22 mouse cellular contexts compared by ENCODE assay signal in genomic region chr1:188833906-188834305, GRCm38 (mm10).
A peak's percentile ranks its signal among the peaks of the same experiment; 100 is the strongest.
DNase-seq lines count a peak whose midpoint lies in the region; ATAC-seq lines count a peak whose summit lies in the region.
"Had no signal": no experiment of that assay in that cellular context is flagged by ENCODE, and none has a peak within 500 bp of the region (broad histone marks: within the 10 kb centered on the region; RNA-seq: fewer than 3 reads in every experiment).

No protein-coding gene starts in this region.

- no peaks in the 10 kb centered on the region for H3K9me3 ChIP-seq in hindbrain, embryonic 14.5 days (ENCODE audit: control insufficient read depth, low read length)
- no peaks in the 10 kb centered on the region for H3K9me3 ChIP-seq in midbrain, embryonic 15.5 days
- H3K9me3 ChIP-seq: embryonic facial prominence, embryonic 15.5 days; heart, embryonic 13.5 days; liver, embryonic 12.5 days; midbrain, embryonic 12.5 days had no signal

- H3K27me3 ChIP-seq in hindbrain, embryonic 14.5 days (ENCODE audit: control insufficient read depth, insufficient read depth, low read length) = no peaks in the 10 kb centered on the region
- H3K27me3 ChIP-seq in midbrain, embryonic 15.5 days (replicated peaks) = no peaks in the 10 kb centered on the region
- H3K27me3 ChIP-seq: heart, embryonic 13.5 days; liver, embryonic 12.5 days had no signal

- 4% methylated on average over 9 of the region's 9 CpGs for WGBS in hindbrain, embryonic 14.5 days
- 7% methylated on average over 9 of the region's 9 CpGs for WGBS in midbrain, embryonic 15.5 days

- intact Hi-C loops in left cerebral cortex, postnatal 25 days (cut with DNase I) = no loop called here

- DNase-seq in embryo, embryonic 10.5 days (ENCODE audit: low spot score) = peak; percentile 61
- DNase-seq in embryo, embryonic 9.5 days (ENCODE audit: extremely low spot score) = peak; percentile 25
- DNase-seq in hindbrain, embryonic 14.5 days (ENCODE audit: low spot score) = no peak
- no peak for DNase-seq in layer of hippocampus, adult 9-10 months (ENCODE audit: low spot score)
- no peak for DNase-seq in gastrocnemius, adult 8-10 months (ENCODE audit: low spot score in 2 of 2)
- no peak for DNase-seq in cerebellum, postnatal 10 days
- no peak for DNase-seq in left cerebral cortex, postnatal 25 days (ENCODE audit: low spot score in 2 of 2)
- DNase-seq: adrenal gland, adult 2 months; cerebellum, postnatal 14 days; forebrain, postnatal 0 days; kidney, adult 8-10 months; kidney, postnatal 36 days; layer of hippocampus, adult 9-11 months; lung, adult 2 months; lung, postnatal 4 days; right cerebral cortex, adult 18-20 months had no signal

- no peak overlapping the region for H3K27ac ChIP-seq in hindbrain, embryonic 14.5 days
- no peak overlapping the region for H3K27ac ChIP-seq in midbrain, embryonic 15.5 days
- H3K27ac ChIP-seq: embryonic facial prominence, embryonic 15.5 days; heart, embryonic 13.5 days; left cerebral cortex, adult 2 months; liver, embryonic 12.5 days; midbrain, embryonic 12.5 days had no signal

- no peaks in the 10 kb centered on the region for H3K4me1 ChIP-seq in hindbrain, embryonic 14.5 days (replicated peaks; ENCODE audit: control insufficient read depth, insufficient read depth, low read length)
- no peaks in the 10 kb centered on the region for H3K4me1 ChIP-seq in midbrain, embryonic 15.5 days
- H3K4me1 ChIP-seq: embryonic facial prominence, embryonic 15.5 days had no signal

- H3K36me3 ChIP-seq in hindbrain, embryonic 14.5 days (replicated peaks; ENCODE audit: control insufficient read depth, insufficient read depth) = no peaks in the 10 kb centered on the region
- H3K36me3 ChIP-seq in midbrain, embryonic 15.5 days (replicated peaks) = no peaks in the 10 kb centered on the region
- H3K36me3 ChIP-seq: embryonic facial prominence, embryonic 15.5 days; heart, embryonic 13.5 days; liver, embryonic 12.5 days; midbrain, embryonic 12.5 days had no signal

- ATAC-seq in hindbrain, embryonic 14.5 days (ENCODE audit: low FRiP score) = no peak
- ATAC-seq in midbrain, embryonic 15.5 days (replicated peaks) = no peak
- ATAC-seq: forebrain, postnatal 0 days; liver, embryonic 12.5 days had no signal

- H3K4me2 ChIP-seq in hindbrain, embryonic 14.5 days (replicated peaks) = peak overlapping the region; percentile 11; the same call in 1 of the 2 replicates
- H3K4me2 ChIP-seq in midbrain, embryonic 15.5 days = peak overlapping the region; percentile 27; the same call in 1 of the 2 replicates
- H3K4me2 ChIP-seq: embryonic facial prominence, embryonic 15.5 days; heart, embryonic 13.5 days; liver, embryonic 12.5 days; midbrain, embryonic 12.5 days had no signal

- no peak overlapping the region for H3K9ac ChIP-seq in hindbrain, embryonic 14.5 days
- no peak overlapping the region for H3K9ac ChIP-seq in midbrain, embryonic 15.5 days
- H3K9ac ChIP-seq: embryonic facial prominence, embryonic 15.5 days; forebrain, postnatal 0 days; heart, embryonic 13.5 days; liver, embryonic 12.5 days; midbrain, embryonic 12.5 days had no signal

- H3K4me3 ChIP-seq in hindbrain, embryonic 14.5 days (replicated peaks; ENCODE audit: low read length) = no peak overlapping the region
- H3K4me3 ChIP-seq in midbrain, embryonic 15.5 days = no peak overlapping the region
- H3K4me3 ChIP-seq: embryonic facial prominence, embryonic 15.5 days; heart, embryonic 13.5 days; left cerebral cortex, adult 2 months; liver, embryonic 12.5 days; midbrain, embryonic 12.5 days had no signal

Comparison
In these comparisons a context has a peak if more than half of its experiments do, and no peak if none do; other contexts are left out.
1. DNase-seq: peak in embryo, embryonic 10.5 days (single experiment) and embryo, embryonic 9.5 days (single experiment); none in hindbrain, embryonic 14.5 days (single experiment), layer of hippocampus, adult 9-10 months (single experiment), gastrocnemius, adult 8-10 months (0 of 2), cerebellum, postnatal 10 days (0 of 2) and left cerebral cortex, postnatal 25 days (0 of 2).